Mouse (Mus musculus): ENCODE data around the gene Hdac7.

- no peak for TF ChIP-seq POLR2A (IDR thresholded peaks at IDR 0.05; ENCODE audit: control insufficient read depth, extremely low read depth, insufficient read depth, low read length, poor library complexity)
- no peak for TF ChIP-seq CTCF (IDR thresholded peaks at IDR 0.05; ENCODE audit: borderline replicate concordance, control insufficient read depth, extremely low read depth, insufficient read depth, low read length, poor library complexity)
Observed at GRCm38 (mm10) chr15:97830788-97831241, 13.5 kb downstream of the Hdac7 start.
